Mouse (Mus musculus) urinary bladder, postnatal 25 days (tissue): Measurements from ENCODE around the gene Ahnak2.

ENCODE experiments used
- DNase-seq: peaks from one replicate; pipeline ENCODE4 v3.0.0; 2022; ENCODE audit warnings: low spot score

Gene Ahnak2

DNA sequence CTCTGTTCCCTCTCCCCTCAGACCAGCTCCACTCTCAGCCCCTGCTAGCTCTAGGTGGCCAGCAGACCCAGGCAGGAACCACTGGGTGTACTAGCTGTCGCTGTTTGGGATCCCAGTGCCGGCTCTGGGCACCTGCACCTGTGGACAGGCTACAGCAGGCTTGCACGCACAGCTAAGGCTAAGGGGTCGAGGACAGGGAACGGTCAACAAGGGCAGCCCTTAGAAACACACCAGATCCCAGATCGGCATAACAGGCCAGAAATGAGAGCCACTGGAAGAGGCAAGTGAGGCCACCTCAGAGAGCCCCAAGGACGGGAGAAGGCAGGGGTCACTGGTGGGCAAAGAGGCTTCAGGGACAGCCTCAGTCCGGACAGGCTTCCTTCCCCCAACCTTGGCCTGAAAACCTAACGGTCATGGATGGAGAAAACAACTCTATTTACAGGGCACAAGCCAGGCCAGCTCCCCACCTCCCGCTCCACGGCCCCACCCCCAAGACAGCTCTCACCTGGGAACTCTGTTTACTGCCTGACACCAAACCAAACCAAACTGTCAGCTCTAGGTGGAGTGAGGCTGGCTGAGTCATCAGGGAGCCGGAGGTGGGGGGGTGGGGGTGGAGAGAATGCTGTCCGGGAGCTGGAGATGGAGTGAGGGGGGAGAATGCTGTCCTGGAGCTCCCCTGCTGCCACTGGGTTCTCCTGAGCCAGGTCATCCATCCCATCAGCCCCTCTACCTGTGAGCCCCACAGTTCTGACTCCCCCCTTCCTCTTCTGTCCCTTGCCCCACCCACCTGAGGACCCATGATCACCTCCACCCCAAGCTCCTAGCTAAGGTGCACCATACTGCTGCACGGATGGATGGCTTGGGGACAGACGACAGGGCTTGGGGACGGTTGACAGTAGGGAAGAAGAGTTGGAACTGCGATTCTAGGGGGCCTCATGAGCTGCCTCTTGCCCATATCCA is 5.6 kb downstream of the Ahnak2 start:
- peak; percentile 40 for DNase-seq

DNA sequence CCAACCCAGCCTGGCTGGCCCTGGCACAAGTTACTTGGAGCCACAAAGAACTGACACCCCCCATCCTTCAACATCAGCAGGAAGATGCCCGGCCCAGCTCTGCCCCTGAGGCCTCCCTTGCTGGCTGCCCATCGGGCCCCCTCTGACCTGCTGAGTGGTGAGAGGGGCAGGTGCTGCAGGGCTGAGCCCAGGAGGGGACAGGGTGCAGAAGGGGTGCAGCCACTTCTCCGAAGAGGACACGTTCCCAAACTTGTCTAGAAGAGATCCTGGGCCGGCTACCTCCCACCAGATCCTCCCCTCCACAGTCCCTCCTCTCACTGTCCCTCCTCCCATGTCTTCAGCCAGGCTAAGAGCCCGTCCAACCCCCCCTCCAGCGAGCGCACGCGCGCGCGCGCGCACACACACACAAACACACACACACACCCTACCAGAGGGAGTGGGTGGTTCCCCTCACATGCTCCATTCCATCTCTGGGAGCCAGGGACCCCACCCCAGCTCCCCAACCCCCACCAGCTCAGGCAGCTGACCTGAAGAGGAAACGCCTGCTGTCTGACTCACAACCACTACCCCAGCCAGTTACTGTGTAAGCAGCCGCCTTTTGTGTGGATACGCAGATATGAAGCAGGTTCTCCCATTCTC is 6.9 kb downstream of the Ahnak2 start:
- DNase-seq: peak; percentile 64

DNA sequence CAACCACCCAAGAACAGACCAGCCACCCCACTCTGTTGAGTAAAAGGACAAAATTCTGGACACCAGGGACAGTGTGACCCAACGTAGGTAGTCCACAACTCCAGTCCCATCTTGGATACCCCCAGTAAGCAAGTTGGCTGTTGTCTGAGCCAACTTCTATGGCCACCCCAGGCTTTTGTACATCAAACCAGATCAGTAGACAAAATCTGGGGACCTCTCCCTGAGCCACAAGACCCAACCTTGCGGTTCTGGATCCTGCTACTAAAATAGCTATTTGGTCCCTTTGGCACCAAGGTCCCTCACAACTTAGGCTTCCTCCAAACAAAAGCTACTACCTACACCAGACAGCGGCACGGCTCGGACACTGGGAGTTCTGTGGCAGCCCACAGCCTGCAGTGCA is 7.5 kb downstream of the Ahnak2 start:
- no peak for DNase-seq

DNA sequence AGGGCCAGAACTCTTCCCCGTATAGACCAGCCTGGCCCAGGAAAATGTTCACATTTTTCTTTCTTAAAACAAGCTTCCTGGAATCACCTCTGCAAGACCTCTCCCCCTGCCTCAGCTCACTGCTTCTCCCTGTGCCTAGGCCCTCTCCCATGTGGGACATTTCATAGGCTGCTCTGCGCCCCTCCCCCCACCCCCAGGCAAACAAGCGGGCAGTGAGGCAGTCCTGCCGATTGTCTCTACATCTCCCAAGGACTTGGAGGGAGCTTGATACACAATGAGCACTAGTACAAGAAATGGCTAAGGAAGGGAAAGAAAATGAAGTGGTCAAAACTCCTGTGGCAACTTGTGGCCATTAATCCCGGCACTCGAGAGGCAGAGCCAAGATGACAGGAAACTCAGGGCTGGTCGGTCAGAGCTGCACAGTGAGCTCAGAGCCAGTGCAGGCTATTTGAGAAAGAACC is 8.1 kb downstream of the Ahnak2 start:
- no peak for DNase-seq

DNA sequence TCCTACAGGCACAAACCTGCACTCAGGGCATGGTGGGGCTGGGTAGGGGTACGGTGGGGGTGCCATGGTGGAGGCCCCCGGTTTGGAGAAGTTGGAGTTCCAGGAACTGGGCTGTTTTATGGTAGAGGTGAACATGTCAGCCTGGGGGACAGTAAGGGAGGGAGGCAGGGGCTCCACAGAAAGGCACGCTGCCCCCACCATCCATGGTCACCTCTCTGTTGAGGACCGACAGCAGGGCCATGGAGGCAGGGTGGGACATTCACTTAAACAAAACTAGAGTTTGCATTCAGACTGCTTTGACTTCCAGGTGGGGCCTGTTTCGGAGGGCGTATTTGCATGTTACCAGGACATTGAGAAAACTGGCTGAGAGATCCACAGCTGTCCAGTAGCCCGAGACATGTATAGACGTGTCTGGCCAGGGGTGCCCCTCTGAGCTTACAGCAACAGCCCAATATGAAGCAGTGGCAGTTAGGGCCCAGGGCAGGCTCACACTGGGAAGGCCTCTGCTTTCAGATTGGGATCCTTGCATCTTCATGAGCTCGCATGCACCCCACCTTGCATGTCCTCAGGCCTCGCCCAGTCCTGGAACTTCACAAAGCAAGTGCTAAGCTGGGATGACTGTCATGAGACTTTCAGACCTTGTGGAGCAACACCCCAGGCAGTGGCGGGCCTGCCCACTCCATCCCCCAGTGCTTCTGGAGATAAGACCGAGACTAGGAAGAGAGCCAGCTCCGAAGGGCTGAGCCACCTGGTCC is 8.7 kb downstream of the Ahnak2 start:
- peak; percentile 63 for DNase-seq

DNA sequence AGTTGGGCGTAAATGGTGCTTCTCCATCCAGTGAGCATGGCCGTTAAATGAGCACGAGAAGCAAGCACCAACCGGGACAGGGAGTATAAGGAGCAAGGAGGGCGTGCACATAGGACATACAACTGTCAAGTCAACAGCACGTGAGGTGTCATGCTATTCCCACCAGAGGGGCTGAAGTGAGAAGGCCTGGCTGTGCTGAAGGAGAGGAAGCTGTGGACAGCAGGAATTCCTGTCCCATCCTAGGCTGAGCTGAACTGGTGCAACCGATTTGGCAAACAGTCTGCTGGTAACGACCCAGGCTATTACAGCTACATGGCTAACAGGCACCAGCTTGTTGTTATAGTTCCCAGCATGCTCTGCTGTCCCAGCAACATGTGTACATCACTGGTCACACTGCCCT is 11.4 kb downstream of the Ahnak2 start:
- DNase-seq: no peak

DNA sequence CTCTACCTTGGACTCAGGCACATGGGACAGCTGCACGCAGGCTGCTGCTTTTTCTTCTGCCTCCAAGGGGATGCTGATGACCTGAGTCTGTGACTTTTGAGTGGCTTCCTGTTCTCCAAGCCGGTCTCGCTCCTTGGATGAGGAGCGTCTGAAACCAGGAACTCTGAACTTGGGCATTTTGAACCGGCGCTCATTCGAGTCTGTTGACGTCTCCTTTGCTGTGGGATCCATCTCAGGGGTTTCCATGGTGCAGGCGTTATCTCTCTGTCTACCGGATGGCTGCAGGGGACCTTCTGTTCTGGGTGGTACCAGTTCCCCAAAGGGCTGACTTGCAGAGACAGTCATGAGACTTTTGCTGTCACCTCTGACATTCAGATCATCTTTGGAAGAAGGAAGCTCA is 28.0 kb downstream of the Ahnak2 start:
- no peak for DNase-seq

DNA sequence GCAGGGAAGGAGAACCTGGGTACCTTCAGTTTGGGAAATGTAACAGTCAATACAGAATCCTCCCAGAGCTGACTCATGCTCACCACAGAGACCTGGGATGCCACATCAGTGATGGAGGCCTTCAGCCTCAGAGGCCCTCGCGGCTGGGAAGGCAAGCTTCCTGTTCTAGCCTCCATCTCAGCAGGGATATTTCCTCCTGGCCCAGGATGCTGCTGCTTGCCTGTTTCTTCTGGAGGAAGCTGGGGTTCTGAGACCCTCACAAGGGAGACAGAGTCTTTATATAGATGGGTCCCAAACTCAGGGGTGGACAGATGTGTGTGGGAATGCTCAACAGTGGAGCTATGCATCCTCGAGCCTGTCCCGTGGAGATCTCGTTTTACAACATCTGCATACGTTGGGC is 28.4 kb downstream of the Ahnak2 start:
- no peak for DNase-seq

DNA sequence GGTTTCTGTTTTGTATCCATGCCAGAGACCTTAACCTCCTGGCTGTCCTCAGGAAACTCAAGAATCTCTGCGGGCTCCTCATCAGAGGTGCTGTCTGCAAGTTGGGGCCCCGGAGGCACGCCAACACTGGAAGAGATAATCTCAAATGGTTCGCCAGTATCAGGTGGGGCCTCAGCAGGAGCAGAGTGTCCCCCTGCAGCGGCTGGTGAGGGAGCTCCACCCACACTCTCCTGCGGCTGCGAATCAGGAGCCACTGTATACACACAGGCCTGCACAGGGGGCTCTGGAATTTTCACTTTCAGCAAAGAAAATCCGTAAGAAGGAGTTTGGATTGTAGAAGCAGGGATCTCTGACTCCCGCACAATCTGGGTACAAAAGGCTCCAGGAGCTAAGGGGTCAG is 29.1 kb downstream of the Ahnak2 start:
- DNase-seq: no peak

DNA sequence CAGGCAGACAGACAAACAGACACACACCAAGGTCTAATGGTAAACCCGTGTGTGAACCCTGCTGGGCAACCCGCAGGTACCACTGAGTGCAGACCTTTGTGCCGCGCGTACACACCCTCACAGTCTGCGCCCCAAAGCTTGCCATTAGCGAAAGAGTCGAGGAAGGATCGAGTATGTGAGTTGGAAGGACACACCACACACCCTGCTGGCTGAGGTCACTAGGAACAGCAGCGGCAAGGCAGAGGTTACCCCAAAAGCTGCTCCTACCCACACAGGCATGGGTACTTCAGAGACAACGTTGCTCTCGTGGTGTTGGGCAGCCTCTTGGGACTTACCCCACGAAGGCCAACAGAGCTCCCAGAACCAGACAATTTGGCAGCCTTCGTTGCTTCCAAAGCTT is 30.2 kb downstream of the Ahnak2 start:
- no peak for DNase-seq

DNA sequence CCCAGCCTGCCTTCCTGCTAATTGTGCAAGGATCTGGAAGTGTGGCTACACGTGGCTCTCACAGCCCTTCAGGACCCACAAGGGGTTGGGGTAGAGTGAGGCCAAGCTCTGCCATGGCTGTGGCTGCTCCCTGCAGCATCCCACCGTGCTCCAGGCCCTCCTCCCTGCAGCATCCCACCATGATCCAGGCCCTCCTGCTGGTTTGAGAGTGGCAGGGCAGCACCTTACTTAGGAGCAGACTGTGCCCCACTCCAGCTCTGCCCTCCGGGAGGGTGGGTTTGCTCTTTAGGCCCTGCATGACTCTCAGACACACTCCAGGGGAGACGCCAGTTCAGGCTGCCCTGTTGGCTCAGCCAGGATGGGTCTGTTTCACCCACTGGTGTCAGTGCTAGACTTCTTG is 32.1 kb downstream of the Ahnak2 start:
- no peak for DNase-seq

DNA sequence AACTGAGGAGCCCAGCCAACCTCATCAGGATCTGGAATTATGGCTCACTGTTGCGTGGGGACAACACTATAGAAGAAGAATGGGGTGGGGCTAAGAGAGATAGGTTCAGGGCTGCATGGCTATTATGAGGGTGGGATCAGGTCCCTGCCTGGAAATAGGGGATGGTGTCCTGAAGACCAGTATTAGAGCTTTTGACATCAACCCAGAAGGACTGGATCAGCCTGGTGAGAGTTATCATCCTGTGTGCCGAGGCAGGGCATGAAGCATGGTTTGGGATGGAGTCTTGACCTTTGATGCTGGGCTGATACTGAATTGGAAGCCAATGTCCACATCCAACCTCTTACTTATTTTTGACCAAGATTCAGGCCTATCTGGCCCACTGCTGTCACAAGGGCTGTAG is 32.7 kb downstream of the Ahnak2 start:
- DNase-seq: no peak

DNA sequence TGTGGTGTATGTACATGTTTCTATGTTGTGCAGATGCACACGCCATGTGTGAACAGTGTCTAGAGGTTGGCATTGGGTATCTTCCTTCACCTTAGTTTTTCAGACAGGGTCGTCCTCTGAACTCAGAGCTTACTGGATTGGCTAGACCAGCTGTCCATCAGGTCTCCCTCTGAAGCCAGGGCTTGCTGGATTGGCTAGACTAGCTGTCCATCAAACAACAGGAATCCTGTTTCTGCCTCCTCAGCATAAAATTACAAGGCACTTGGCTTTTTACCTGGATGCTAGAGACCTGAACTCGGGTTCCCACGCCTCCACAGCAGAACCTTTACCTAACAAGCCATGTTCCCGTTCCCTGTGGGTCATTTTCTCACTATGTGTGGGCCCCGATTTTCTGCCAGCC is 33.4 kb downstream of the Ahnak2 start:
- DNase-seq: no peak

DNA sequence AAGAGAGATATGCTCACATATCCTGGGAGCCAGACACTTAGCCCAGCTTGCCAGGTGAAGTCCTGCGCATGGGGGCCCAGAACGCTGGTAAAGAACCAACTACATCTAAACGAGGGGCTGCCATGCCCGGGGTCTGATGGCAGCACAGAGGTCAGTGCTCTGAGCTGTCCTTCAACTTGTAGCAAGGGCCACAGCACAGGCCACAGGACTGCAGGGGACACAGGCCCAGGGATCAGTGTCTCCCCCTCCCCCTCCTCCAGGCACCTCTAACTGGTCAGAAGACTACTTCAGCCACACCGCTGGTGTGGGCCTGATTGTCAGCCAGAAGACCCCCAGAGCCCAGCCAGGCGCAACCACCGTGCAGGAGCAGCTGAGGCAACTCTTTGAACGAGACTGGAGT is 34.3 kb downstream of the Ahnak2 start:
- no peak for DNase-seq

DNA sequence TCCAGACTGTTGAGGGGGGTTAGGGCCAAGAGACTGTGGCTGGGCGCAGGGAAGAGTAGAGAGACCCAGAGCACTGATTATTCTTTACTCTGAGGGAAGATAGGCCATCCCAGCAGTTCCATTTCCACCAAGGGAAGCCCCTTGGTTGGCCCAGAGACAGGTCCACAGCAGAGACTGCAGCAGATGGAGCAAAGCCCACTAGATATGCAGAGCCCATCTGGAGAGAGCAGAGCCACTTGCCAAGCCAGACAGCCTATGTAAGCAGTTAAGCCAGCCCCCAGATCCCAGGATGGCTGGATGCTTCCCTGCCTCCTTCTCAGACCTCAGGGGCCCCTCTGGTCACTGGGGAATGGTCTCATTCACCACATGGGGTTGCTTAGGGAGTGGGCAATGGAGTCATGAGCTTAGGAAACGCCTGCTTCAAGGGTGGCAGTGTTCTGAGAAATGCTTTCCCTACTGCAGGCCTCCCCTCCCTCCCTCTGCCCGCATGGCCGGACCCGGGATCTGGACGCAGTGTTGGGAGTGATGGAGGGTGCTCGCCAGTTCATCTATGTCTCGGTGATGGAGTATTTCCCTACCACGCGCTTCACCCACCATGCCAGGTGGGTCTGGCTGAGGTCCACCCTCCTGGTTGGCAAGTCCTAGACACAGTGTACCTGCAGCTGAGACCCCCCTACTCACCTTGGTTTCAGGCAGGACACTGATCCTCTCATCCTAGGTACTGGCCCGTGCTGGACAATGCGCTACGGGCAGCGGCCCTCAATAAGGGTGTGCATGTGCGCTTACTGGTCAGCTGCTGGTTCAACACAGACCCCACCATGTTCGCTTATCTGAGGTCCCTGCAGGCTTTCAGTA is 35.2 kb downstream of the Ahnak2 start:
- DNase-seq: no peak

DNA sequence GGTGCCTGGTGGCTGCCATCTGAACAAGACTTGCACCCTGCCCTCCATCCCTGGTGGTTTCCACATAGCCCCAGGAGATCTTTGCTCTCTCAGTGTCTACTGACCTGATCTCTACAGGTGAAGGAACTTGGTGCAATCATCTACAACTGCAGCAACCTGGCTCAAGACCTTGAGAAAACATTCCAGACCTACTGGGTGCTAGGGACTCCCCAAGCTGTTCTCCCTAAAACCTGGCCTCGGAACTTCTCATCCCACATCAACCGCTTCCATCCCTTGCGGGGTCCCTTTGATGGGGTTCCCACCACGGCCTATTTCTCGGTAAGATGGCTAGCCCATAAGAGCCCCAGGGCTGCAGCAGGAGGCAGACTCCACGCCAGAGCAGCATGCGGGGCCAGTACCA is 35.9 kb downstream of the Ahnak2 start:
- no peak for DNase-seq

DNA sequence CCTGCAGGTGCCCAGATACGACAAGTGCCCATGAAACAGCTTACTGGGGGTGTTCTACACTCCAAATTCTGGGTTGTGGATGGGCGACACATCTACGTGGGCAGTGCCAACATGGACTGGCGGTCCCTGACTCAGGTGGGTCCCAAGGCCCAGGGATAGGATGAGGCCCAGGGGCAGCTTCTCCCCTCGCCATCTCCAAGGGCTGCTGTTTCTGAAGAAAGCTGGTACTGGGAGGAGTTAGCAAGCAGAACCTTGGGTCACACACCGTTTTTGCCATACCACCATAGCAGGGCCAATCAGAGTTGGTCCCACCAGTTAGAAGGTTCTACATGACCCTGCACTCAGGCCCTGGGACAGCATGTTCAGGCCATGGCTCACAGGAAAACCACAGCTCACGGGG is 37.5 kb downstream of the Ahnak2 start:
- no peak for DNase-seq

DNA sequence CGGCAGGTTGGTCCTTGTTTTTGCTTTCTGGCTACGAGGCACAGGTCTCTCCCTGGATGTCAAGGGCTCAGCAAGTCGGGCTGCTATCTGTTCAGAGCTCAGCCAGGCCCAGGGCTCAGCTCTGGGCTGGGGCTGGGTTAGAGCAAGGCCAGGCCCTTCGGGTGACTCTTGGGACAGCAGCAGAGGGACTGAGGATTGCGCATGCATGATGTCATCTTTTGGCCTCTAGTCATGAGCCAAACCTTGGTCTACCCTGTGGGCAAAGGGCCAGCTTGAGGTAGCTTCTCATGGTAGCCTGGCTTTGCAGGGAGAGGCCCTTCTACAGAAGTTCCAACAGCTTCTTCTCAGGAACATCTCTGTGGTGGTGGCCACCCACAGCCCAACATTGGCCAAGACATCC is 38.3 kb downstream of the Ahnak2 start:
- no peak for DNase-seq

DNA sequence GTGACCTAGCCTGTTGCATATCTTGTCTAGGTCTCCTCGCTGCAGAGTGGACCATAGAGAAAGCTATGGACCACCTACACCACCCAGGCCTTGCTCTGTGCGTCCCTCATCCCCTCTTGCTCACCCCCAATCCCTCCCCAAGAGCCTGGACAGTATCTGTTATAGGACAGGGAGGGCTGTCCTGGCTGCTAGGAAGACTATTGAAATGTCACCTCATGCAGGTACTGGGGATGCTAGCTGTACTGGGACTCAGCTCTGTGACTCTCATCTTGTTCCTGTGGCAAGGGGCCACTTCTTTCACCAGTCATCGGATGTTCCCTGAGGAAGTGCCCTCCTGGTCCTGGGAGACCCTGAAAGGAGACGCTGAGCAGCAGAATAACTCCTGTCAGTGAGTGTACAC is 39.3 kb downstream of the Ahnak2 start:
- DNase-seq: no peak

DNA sequence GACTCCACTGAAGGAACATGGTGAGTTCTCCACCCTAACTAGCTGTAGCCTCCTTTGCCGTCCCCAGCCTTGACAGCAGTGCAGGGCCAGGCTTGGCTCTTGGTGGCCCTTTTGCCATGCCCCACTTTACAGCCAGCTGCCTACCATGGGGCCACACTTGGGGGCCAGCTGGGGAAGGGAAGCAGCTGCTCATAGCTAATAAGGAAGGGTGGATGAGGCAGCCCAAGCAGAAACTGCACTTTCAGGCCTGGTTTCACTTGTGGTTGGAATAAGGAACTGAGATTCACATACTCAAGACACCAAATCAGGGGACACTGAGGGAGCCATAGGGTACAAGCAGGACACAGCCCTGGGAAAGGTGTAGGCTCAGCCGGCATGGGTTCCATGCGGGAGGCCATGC is 40.4 kb downstream of the Ahnak2 start:
- no peak for DNase-seq

DNA sequence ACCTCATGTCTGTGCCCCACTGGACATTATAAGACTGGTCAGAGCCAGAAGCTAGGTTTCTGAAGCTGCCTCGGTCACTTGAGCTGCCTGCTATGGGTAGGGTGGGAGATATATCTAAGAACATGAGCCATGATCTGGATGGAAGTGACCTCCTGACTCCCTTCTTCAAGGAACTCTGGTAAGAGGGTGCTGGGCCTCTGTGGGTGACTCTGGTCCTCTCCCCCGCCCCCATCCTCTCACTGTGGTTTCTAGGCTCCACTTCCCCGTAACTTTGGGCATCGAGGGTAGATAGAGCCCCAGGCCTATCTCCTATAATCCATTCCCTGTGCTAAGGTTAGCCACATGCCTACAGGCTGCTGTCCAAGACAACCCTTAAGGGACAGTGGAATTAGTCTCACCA is 41.0 kb downstream of the Ahnak2 start:
- DNase-seq: no peak
